Mouse (Mus musculus) neural tube, embryonic 10.5 days (tissue): ENCODE results near the gene Kmt5a.
"Not testable (repeated sequence)": the region's sequence is repeated elsewhere in the genome, so short reads cannot be mapped to it uniquely, and the experiment has no call there.

Source experiments
- DNase-seq: peaks from one replicate; pipeline ENCODE4 v3.0.0-alpha.2; 2017; ENCODE audit warnings: low spot score; ENCODE audit errors: extremely low spot score

Kmt5a gene

DNA sequence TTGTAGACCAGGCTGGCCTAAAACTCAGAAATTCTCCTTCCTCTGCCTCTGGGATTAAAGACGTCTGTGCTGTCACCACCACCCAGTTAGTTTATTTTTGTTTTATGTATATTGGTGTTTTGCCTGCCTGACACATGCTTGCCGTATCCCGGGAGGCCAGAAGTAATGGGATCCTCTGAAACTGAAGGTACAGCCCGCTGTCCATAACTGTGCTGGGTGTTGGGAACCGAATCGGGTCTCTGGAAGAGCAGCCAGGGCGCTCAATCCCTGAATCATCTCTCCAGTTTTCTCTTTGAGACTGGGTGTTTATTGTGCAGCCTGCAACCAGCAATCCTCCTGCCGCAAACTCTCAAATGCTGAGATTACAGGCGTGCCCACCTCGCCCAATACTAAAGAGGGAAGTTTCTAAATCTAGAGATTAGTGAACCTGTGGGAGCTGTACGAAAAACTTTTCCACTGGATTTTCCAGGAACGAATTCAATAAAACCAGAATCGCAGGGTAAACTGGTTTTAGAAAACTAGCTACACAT lies 42.8 kb downstream of the Kmt5a start:
- DNase-seq = peak; percentile 66

DNA sequence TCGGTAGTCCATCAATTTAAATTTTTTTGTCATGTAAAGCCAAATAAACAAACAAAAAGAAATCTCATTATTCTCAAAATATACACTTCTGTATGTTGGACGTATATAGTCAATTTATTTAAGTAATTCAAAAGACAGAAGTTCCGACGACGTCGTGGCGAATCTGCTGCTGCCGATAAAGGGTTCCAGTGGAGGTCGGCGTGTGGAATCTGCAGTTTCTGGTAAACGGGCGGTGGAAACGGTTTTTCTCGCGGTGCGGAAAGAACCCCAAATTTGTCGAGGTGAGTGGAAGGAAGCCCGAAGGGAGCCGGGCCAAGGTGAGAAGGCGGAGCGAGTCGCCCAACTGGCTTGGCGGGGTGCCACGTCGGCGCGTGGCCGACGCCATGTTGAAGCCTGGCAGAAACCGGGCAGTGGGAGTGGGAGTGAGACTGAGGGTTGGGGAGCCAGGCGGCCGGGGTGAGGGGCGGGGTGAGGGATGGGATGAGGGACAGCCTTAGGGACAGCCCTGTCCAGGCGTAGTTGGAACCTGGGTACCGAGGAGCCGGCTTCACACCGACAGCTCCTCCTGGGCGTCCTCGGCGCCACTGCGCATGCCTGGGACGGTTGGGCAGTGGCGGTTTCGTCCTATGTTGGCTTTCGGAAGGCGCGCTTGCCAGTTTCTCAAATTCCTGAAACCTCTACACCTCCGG lies 43.4 kb downstream of the Kmt5a start, which contains the start of gene Snrnp35:
TSS of gene Snrnp35 (plus strand) at position 169 of the 689 bp plus-strand sequence.
- peak; percentile 95 for DNase-seq

GRCm38 (mm10) chr5:124483655-124484396 lies 44.1 kb downstream of the Kmt5a start:
- no peak for DNase-seq

- no peak for DNase-seq
Observed at GRCm38 (mm10) chr5:124485654-124486053, 45.9 kb downstream of the Kmt5a start.

DNA sequence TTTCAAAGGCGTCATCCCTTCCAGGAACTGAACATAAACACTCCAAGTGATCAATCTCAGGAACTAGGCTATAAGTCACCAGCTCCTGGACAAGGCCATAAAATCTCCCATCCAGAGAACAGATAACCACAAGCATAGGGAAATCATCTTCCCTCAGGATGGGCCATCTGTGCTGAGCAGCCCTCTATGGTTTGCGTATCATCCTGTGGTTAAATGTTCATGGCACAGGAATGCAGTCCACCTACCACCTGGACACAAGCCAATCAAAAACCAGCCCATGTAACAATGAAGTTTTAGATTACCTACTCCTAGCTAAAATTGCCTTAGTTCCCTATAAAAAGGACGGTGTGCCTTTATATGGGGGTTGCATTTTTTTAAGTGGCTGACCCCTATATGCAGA lies 49.2 kb downstream of the Kmt5a start:
- DNase-seq = no peak

DNA sequence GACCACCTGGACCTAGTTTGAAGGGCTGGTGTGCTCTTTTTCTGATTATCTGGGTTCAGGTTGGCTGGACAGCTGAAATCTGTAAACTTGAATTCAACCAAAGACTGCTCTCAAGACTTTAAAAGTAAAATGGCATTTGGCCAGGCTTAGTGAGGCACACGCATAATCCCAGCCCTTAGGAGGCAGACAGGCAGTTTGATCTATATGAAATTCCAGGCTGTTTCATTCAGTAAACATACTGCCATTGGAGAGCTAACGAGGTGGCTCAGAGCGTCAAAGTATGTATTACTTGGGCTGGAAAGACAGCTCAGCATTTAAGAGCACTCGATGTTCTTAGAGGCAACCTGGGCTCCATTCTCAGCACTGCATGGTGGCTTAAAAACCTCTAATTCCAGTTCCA lies 52.0 kb downstream of the Kmt5a start:
- no peak for DNase-seq

DNA sequence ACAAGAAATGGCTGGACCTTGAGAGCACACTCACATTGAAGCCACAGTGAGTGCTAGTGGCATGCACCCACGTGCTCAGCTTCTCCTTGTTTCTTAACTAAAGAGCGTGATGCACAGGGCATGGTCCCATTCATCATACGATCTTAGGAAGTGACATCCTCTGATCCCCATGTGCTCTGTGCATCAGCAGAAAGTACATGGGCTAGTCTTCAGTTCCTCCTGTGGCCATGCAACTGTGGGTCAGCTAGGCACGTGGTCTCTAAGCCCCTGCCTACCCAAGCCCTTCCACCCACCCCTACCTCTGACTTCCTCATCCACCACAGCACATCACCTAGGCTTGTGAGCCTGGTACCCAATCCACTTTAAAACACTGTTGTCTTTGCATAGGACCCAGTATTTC lies 52.9 kb downstream of the Kmt5a start:
- DNase-seq = no peak

GRCm38 (mm10) chr5:124493455-124493854 lies 53.7 kb downstream of the Kmt5a start:
- no peak for DNase-seq

DNA sequence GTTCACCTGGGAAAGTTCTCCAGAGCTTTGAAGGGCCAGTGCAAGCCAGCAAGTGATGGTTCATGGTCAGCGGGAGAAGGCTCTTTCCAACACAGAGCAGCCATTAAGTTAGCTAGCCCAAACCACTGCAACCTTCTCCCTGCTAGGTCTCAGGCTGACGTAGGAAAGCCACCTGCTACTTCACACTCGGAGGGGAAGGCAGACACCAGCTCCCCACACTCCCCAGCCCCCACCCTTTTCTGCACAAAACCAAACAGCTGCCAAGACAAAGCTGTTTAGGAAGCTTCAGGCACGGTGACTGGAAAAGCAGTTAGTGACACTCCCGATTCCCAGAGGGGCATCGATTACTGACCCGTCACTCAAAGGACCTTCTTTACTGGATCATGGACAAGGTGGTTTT lies 55.8 kb downstream of the Kmt5a start:
- DNase-seq = no peak

DNA sequence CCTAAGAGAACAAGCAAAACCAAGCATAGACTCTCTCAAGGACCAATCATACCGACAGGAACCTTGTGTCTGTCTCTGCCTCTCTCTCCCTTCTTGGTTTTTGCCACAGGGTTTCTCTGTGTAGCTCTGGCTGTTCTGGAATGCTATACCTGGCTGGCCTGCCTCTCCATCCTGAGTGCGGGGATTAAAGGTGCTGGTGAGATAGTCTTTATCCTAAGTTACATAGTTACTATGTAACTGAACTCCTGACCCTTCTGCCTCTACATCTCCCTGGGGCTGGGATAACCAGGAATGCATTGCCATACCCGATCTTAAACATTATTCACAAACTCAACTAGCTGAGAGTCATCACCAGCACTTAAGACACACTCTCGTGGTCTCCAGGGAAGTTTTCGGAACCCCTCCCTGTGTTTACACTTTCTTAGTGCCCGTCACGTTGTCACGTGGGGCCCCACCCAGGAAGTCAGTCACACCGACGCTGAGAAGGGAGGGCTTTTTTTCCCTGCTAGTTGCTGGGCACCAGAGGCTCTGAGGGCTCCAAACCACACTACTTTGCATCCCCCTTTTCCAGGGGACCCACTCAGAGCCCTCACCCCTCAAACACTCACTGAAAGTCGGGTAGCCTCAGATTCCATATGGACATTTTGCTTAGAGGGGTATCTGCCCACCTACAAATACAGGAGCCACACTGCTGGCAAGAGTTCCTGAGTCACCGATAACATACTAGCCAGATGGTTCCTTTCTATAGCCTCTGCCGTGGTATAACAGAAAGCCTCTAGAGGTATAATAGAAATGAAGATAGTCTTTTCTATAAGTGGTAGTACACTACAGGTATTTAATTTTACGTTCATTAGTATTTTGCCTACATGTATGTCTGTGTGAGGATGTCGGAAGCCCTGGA lies 57.1 kb downstream of the Kmt5a start:
- DNase-seq = no peak

- no peak for DNase-seq
Observed at GRCm38 (mm10) chr5:124498221-124498876, 58.6 kb downstream of the Kmt5a start.

- DNase-seq = peak; percentile 38
Observed at GRCm38 (mm10) chr5:124499001-124499400, 59.3 kb downstream of the Kmt5a start.

- DNase-seq = not testable (repeated sequence)
Observed at GRCm38 (mm10) chr5:124500037-124500436, 60.3 kb downstream of the Kmt5a start.

DNA sequence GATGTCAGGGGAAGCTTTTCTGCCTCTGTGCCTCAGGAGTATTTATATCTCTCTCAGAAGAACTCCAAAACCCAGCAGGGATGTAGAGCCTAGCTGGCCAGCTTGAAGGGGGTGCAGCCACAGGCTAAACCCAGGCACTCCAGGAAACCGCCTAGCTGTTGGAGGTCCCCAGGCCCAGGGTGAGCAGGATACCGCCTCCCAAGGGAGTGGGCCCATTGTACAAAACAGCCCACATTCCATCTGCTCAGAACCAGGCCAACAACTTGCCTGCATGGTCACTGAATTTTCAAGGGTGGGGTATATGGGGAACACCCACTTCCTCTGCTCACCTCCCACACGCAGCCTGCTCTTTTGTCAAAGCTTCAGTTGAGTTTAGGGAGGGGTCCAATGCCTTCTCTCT lies 60.8 kb downstream of the Kmt5a start:
- no peak for DNase-seq

DNA sequence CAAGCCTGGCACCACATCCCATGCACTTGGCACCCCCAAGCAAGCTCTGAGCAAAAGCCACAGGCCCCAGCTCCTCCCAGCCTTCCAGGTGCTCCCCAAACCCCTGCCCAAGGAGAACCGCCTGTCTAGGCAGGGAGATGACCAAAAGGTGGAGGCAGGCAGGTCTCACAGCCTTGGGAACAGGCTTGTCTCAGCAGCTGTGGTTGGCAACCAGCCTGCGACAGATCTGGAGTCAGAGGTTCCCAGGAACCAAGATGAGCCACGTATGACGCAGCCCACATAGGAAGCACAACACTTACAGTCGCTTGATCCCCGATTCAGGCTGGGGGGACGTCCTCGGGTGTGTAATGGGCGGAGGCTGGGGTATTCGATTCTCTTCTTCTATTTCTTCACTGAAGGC lies 61.8 kb downstream of the Kmt5a start:
- DNase-seq = no peak

- DNase-seq = no peak
Observed at GRCm38 (mm10) chr5:124503742-124504141, 64.0 kb downstream of the Kmt5a start.

DNA sequence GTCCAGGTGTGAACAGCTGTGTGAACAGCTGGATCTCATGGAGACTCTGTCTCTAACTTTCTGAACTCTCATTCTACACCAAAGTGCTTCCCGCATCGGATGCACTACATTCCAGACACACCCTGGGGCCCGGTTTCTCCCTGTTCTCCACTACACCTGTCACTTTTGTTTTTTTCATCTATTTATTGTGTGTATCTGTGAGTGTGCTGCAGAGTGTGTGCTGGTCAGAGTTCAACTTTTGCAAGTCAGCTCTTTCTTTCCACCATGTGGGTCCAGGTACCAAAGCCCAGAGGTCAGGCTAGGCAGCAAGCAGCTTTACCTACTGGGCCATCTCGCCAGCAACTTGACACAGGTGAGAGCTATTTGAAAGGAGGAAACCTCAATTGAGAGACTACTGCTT lies 65.5 kb downstream of the Kmt5a start:
- DNase-seq = no peak

DNA sequence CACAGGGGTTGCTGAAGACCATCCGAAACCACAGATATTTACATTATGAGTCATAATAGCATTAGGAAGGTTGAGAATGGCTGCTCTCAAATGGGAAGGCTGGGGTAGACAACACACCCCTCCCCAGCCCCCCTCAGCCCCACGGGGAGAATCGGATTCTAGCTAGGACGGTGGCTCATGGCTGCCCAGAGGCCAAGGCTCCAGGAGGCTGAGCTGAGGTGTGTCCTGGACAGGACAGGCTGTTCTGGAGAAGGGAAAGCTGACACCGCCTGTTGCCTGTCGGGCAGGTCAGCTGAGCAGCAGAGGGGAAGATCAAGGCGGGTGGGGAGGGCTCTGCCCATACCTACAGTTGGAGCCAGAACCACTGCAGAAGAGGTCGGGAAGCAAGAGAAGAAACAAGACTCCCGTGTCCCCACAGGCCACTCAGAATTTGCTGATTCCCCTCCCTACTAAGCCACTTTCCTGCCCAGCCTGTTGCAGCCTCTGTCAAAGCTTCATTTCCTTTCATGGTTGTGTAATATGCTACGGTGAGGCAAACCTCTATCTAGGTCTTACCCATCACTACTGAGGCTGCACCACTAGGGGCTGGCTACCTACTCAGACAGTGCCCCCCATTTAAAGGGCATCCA lies 67.1 kb downstream of the Kmt5a start:
- no peak for DNase-seq

DNA sequence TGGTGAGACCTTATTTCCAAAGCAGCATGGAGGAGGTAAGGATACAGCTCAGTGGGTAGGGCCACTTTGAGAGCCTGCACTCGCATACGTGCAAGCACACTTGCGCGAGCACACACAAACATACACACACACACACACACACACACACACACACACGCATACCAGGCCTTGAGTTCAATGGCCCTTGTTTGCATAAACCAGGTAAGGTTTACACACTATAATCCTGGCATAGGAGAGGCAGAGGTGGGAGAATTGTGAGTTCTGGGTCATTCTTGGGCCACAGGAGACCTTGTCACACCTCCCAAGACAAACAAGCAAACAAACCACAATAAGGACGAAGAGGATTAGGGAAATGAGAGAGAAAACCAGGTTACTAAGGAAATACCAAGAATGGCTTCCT lies 69.5 kb downstream of the Kmt5a start:
- no peak for DNase-seq

- DNase-seq = no peak
Observed at GRCm38 (mm10) chr5:124509742-124510237, 70.1 kb downstream of the Kmt5a start.
